Mouse (Mus musculus): ENCODE measurements around the gene Tenm3. TPM values are rescaled to one million over a fixed set of nuclear protein-coding genes. Genes with fewer than 3 reads are reported as not detected.

Tenm3 gene
- total and polyA plus RNA-seq, 3 experiments, result 0.03 to 0.08 (median 0.07) TPM

DNA sequence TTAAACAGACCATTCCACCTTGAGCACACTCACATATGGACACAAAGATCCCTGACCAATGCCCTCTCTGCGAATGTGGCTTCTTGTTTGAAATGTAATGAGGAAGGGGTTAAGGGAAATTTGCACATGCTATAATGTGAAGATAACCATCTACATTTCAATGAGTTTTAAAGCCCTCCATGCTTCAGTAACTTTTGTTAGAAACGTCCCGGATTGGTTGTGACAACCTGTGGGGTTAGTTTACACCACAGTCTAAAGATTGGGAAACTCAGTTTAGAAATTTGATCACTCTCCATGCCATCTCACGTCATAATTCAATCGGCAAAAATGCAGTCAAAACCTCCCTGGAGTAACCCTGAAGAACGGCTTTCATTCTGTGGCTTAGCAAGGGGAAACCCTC lies 78.5 kb downstream of the Tenm3 start:
- no peak for DNase-seq (ENCODE audit: extremely low read depth)
- in situ Hi-C loops (cut with MboI; ENCODE audit: low pct_ligation_motif_present, low pct_unique_long_range_greater_than_20kb, low sequenced_read_pairs) (no loop called here), dilution Hi-C loops (cut with MboI; ENCODE audit: extremely low pct_ligation_motif_present, extremely low pct_unique_long_range_greater_than_20kb, low sequenced_read_pairs) (no loop called here)
- H3K9ac ChIP-seq (ENCODE audit: insufficient read depth, low read depth), result no peak overlapping the region
- H3K4me2 ChIP-seq (ENCODE audit: insufficient read depth, low read depth, poor library complexity, severe bottlenecking), result no peak overlapping the region
- H3K36me3 ChIP-seq (replicated peaks in 1 of 2; ENCODE audit: control insufficient read depth in 1 of 2, insufficient read depth in 1 of 2, low read length in 1 of 2), result no peaks in the 10 kb centered on the region
- TF ChIP-seq RAD21 (IDR thresholded peaks at IDR 0.05; ENCODE audit: low read depth, low read length), result no peak
- H3K4me1 ChIP-seq (ENCODE audit: control insufficient read depth in 1 of 2, insufficient read depth in 2 of 2), result no peaks in the 10 kb centered on the region
- no peak overlapping the region for H3K27ac ChIP-seq (ENCODE audit: insufficient read depth, low read depth)
- H3K27me3 ChIP-seq (replicated peaks), result no peaks in the 10 kb centered on the region
- H3K79me2 ChIP-seq (replicated peaks; ENCODE audit: control insufficient read depth, extremely low read depth, insufficient read depth, poor library complexity, severe bottlenecking), result no peaks in the 10 kb centered on the region
- H3K9me3 ChIP-seq (replicated peaks; ENCODE audit: low read length), result peaks cover 54% of the 10 kb centered on the region
- no peak overlapping the region for H3K4me3 ChIP-seq (replicated peaks in 1 of 3; ENCODE audit: low read depth in 2 of 3, low read length in 2 of 3, poor library complexity in 1 of 3)

DNA sequence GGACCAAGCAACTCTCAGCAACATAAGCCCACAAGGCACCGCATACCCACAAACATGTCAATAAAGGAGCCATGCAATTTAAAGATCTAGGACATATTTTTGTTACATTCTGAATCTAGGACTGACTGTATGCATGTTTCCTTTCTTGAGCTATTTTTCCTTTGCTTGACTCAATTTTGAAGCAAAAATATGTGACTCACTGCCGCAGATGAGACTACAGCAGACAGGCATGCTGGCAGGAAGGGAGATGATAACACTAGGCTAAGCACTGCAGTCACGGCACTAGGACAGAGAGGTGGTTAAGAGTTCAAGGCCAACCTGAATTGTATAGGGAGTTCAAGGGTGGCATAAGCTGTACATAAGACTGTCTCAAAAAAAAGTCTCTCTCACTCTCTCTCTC lies 79.7 kb downstream of the Tenm3 start:
- Histone ChIP-seq H3K9ac (ENCODE audit: insufficient read depth, low read depth) (no peak overlapping the region), H3K4me1 (ENCODE audit: control insufficient read depth in 1 of 2, insufficient read depth in 2 of 2) (no peaks in the 10 kb centered on the region), H3K79me2 (replicated peaks; ENCODE audit: control insufficient read depth, extremely low read depth, insufficient read depth, poor library complexity, severe bottlenecking) (no peaks in the 10 kb centered on the region), H3K4me3 (replicated peaks in 1 of 3; ENCODE audit: low read depth in 2 of 3, low read length in 2 of 3, poor library complexity in 1 of 3) (no peak overlapping the region), H3K27me3 (replicated peaks) (no peaks in the 10 kb centered on the region), H3K27ac (ENCODE audit: insufficient read depth, low read depth) (no peak overlapping the region), H3K9me3 (replicated peaks; ENCODE audit: low read length) (peaks cover 54% of the 10 kb centered on the region), H3K4me2 (ENCODE audit: insufficient read depth, low read depth, poor library complexity, severe bottlenecking) (no peak overlapping the region), H3K36me3 (replicated peaks in 1 of 2; ENCODE audit: control insufficient read depth in 1 of 2, insufficient read depth in 1 of 2, low read length in 1 of 2) (no peaks in the 10 kb centered on the region)
- dilution Hi-C loops (cut with MboI; ENCODE audit: extremely low pct_ligation_motif_present, extremely low pct_unique_long_range_greater_than_20kb, low sequenced_read_pairs) (no loop called here), in situ Hi-C loops (cut with MboI; ENCODE audit: low pct_ligation_motif_present, low pct_unique_long_range_greater_than_20kb, low sequenced_read_pairs) (no loop called here)
- DNase-seq (ENCODE audit: extremely low read depth), result no peak
- no peak for TF ChIP-seq IRF4 (IDR thresholded peaks at IDR 0.05; ENCODE audit: low read depth, low read length)
- TF ChIP-seq JUND (conservative IDR thresholded peaks at IDR 0.05; ENCODE audit: low read depth, low read length), result no peak
- TF ChIP-seq TCF12 (IDR thresholded peaks at IDR 0.05; ENCODE audit: low read depth, low read length), result no peak
- no peak for TF ChIP-seq ZC3H11A (IDR thresholded peaks at IDR 0.05; ENCODE audit: low read depth, low read length)
- TF ChIP-seq ZNF384 (IDR thresholded peaks at IDR 0.05; ENCODE audit: low read depth, low read length), result no peak
- TF ChIP-seq GABPA (IDR thresholded peaks at IDR 0.05; ENCODE audit: insufficient replicate concordance, low read depth, low read length), result no peak
- TF ChIP-seq SIN3A (IDR thresholded peaks at IDR 0.05; ENCODE audit: low read length), result no peak
- TF ChIP-seq NRF1 (IDR thresholded peaks at IDR 0.05; ENCODE audit: low read depth, low read length), result no peak
- TF ChIP-seq KAT2A (IDR thresholded peaks at IDR 0.05; ENCODE audit: insufficient replicate concordance, low read length), result no peak
- TF ChIP-seq MAFK (IDR thresholded peaks at IDR 0.05; ENCODE audit: insufficient replicate concordance, low read length), result no peak
- no peak for TF ChIP-seq CHD2 (IDR thresholded peaks at IDR 0.05; ENCODE audit: low read length)
- no peak for TF ChIP-seq E2F4 (IDR thresholded peaks at IDR 0.05; ENCODE audit: insufficient replicate concordance, low read depth, low read length)
- TF ChIP-seq EP300 (IDR thresholded peaks at IDR 0.05; ENCODE audit: low read length), result no peak

DNA sequence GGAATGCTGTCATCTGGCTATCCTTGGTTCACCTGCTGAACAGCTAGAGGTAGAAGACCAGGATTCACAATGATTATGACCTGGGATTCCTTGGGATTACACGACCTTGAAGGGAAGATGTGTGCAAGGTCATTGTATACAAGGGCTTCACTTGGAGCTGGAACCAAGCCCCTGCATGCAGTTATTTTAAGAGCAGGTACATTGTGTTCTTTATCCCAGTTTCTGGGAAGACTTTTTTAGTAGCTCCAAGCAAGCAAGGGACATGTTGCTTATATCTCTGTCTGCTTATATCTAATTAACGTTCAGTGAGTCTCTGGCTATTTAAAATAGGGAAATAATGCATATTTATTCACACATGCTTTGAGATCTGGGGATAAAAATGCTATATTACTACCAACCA lies 86.9 kb downstream of the Tenm3 start:
- H3K27me3 ChIP-seq (replicated peaks), result no peaks in the 10 kb centered on the region
- no peaks in the 10 kb centered on the region for H3K36me3 ChIP-seq (replicated peaks in 1 of 2; ENCODE audit: control insufficient read depth in 1 of 2, insufficient read depth in 1 of 2, low read length in 1 of 2)
- H3K4me2 ChIP-seq (ENCODE audit: insufficient read depth, low read depth, poor library complexity, severe bottlenecking), result no peak overlapping the region
- no peaks in the 10 kb centered on the region for H3K4me1 ChIP-seq (ENCODE audit: control insufficient read depth in 1 of 2, insufficient read depth in 2 of 2)
- no peak overlapping the region for H3K27ac ChIP-seq (ENCODE audit: insufficient read depth, low read depth)
- no peak overlapping the region for H3K9ac ChIP-seq (ENCODE audit: insufficient read depth, low read depth)
- no peak overlapping the region for H3K4me3 ChIP-seq (replicated peaks in 1 of 3; ENCODE audit: low read depth in 2 of 3, low read length in 2 of 3, poor library complexity in 1 of 3)
- no peaks in the 10 kb centered on the region for H3K79me2 ChIP-seq (replicated peaks; ENCODE audit: control insufficient read depth, extremely low read depth, insufficient read depth, poor library complexity, severe bottlenecking)
- TF ChIP-seq ZMIZ1 (IDR thresholded peaks at IDR 0.05; ENCODE audit: low read depth, low read length) (no peak), SIN3A (IDR thresholded peaks at IDR 0.05; ENCODE audit: low read length) (no peak)
- dilution Hi-C loops (cut with MboI; ENCODE audit: extremely low pct_ligation_motif_present, extremely low pct_unique_long_range_greater_than_20kb, low sequenced_read_pairs) (no loop called here), in situ Hi-C loops (cut with MboI; ENCODE audit: low pct_ligation_motif_present, low pct_unique_long_range_greater_than_20kb, low sequenced_read_pairs) (no loop called here)
- no peak for DNase-seq (ENCODE audit: extremely low read depth)
- peaks cover 68% of the 10 kb centered on the region for H3K9me3 ChIP-seq (replicated peaks; ENCODE audit: low read length)

Data from CH12.LX (cell line).